Mouse (Mus musculus): ENCODE data around the gene Rbm14.

Rbm14 gene

GRCm38 (mm10) chr19:4811063-4811908 is at the start of gene Rbm14, which contains the start of gene Gm21992:
Rbm14 (minus strand) TSS chr19:4811634.
Gm21992 (minus strand) TSS chr19:4811612.
- peak; percentile 95 to 97 for DNase-seq (ENCODE audit: low spot score in 2 of 2)

- DNase-seq (ENCODE audit: low spot score in 2 of 2): no peak
Measured at GRCm38 (mm10) chr19:4859081-4859480, 47.6 kb upstream of the Rbm14 start.

- DNase-seq (ENCODE audit: low spot score in 2 of 2): no peak
Measured at GRCm38 (mm10) chr19:4855951-4856350, 44.5 kb upstream of the Rbm14 start.

- DNase-seq (ENCODE audit: low spot score in 2 of 2): no peak
Measured at GRCm38 (mm10) chr19:4855470-4855820, 44.0 kb upstream of the Rbm14 start.

GRCm38 (mm10) chr19:4854552-4855469 is 43.4 kb upstream of the Rbm14 start, which contains the start of gene Ctsf:
Ctsf (plus strand) TSS chr19:4855130.
- peak; percentile 71 to 84 for DNase-seq (ENCODE audit: low spot score in 2 of 2)

- no peak for DNase-seq (ENCODE audit: low spot score in 2 of 2)
Measured at GRCm38 (mm10) chr19:4850281-4850680, 38.8 kb upstream of the Rbm14 start.

- no peak for DNase-seq (ENCODE audit: low spot score in 2 of 2)
Measured at GRCm38 (mm10) chr19:4849800-4850199, 38.4 kb upstream of the Rbm14 start.

GRCm38 (mm10) chr19:4847490-4847889 is 36.1 kb upstream of the Rbm14 start:
- DNase-seq (ENCODE audit: low spot score in 2 of 2): no peak

- no peak for DNase-seq (ENCODE audit: low spot score in 2 of 2)
Measured at GRCm38 (mm10) chr19:4845846-4846245, 34.4 kb upstream of the Rbm14 start.

- no peak for DNase-seq (ENCODE audit: low spot score in 2 of 2)
Measured at GRCm38 (mm10) chr19:4842611-4843010, 31.2 kb upstream of the Rbm14 start.

- DNase-seq (ENCODE audit: low spot score in 2 of 2): no peak
Measured at GRCm38 (mm10) chr19:4840848-4841247, 29.4 kb upstream of the Rbm14 start.

GRCm38 (mm10) chr19:4839149-4839548 is 27.7 kb upstream of the Rbm14 start, which contains the start of the genes Ccs and Ccdc87:
Ccs (minus strand) TSS chr19:4839332.
Ccdc87 (plus strand) TSS chr19:4839366.
- DNase-seq (ENCODE audit: low spot score in 2 of 2): peak; percentile 88 to 93

- no peak for DNase-seq (ENCODE audit: low spot score in 2 of 2)
Measured at GRCm38 (mm10) chr19:4838526-4839140, 27.2 kb upstream of the Rbm14 start.

GRCm38 (mm10) chr19:4837049-4837448 is 25.6 kb upstream of the Rbm14 start:
- no peak for DNase-seq (ENCODE audit: low spot score in 2 of 2)

GRCm38 (mm10) chr19:4836096-4836495 is 24.7 kb upstream of the Rbm14 start:
- no peak for DNase-seq (ENCODE audit: low spot score in 2 of 2)

- no peak for DNase-seq (ENCODE audit: low spot score in 2 of 2)
Measured at GRCm38 (mm10) chr19:4833977-4834376, 22.5 kb upstream of the Rbm14 start.

- no peak for DNase-seq (ENCODE audit: low spot score in 2 of 2)
Measured at GRCm38 (mm10) chr19:4829156-4829555, 17.7 kb upstream of the Rbm14 start.

GRCm38 (mm10) chr19:4828444-4829114 is 17.1 kb upstream of the Rbm14 start:
- no peak for DNase-seq (ENCODE audit: low spot score in 2 of 2)

- DNase-seq (ENCODE audit: low spot score in 2 of 2): peak; percentile 29 to 30
Measured at GRCm38 (mm10) chr19:4820678-4821303, 9.4 kb upstream of the Rbm14 start.

- DNase-seq (ENCODE audit: low spot score in 2 of 2): no peak
Measured at GRCm38 (mm10) chr19:4817182-4817835, 5.9 kb upstream of the Rbm14 start.
